Mouse (Mus musculus) urinary bladder, postnatal 36 days (tissue): ENCODE measurements around the gene Mmp14.

Source experiments
- DNase-seq, 2 experiments: peaks; one replicate each; pipeline ENCODE4 v3.0.0; 2022; ENCODE audit warnings: low spot score in 2 of 2, mixed read lengths in 1 of 2

Gene Mmp14

GRCm38 (mm10) chr14:54433941-54434531 is 2.6 kb downstream of the Mmp14 start:
- DNase-seq = peak; percentile 61 to 69

DNA sequence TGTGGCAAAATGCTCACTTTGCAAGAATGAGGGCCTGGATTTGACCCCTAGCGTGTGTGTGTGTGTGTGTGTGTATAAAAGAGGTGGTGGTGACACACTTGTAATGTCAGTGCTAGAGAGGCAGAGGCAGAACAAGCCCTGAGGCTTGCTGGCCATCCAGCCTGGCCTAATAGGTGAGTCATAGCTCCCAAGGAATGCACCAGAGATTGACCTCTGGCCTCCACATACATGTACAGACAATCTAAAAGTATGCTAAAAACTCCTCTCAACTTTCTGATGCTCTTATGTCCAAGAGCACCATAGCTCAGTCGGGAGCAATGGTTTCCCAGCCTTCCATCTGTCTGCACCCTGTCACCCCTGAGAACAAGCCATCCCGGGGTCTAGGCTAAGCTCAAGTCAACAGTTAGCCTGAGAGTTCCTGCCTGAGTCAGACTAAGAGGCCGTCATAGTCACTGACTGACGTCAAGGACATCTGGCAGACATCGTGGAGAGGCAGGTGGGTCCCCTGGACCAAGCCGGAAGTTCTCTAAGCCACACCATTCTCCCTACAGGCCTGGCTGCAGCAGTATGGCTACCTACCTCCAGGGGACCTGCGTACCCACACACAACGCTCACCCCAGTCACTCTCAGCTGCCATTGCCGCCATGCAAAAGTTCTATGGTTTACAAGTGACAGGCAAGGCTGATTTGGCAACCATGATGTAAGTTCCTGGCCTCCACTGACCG is 3.9 kb downstream of the Mmp14 start:
- DNase-seq = no peak

DNA sequence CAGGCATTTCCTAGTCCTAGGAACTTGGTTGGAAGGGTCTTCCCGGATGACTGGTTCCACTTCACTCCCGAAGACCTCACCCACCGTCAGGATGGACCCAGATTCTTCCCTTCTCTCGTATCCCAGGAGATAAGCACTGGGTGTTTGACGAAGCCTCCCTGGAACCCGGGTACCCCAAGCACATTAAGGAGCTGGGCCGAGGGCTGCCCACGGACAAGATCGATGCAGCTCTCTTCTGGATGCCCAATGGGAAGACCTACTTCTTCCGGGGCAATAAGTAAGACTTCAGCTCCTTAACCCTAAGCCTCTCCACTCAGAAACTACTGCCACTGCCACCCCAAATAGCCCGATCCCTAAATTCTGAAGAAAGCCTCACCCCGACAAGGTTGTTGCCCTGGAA is 7.7 kb downstream of the Mmp14 start:
- DNase-seq = no peak

DNA sequence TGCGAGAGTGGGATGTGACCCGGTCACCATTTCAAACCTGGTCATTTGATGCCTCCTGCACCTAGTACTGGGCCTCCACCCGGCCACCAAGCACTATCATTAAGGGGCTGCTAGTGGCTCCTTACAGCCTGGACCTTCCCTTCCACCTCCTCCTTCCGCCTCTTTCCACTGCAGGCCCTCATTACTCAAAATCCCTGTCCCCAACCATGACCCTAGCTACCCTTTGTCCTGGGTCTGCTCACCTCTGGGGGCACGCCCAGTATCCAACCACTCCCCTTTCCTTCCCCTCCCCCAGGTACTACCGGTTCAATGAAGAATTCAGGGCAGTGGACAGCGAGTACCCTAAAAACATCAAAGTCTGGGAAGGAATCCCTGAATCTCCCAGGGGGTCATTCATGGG is 8.2 kb downstream of the Mmp14 start:
- DNase-seq = no peak

- no peak for DNase-seq
Observed at GRCm38 (mm10) chr14:54440538-54440937, 9.1 kb downstream of the Mmp14 start.

DNA sequence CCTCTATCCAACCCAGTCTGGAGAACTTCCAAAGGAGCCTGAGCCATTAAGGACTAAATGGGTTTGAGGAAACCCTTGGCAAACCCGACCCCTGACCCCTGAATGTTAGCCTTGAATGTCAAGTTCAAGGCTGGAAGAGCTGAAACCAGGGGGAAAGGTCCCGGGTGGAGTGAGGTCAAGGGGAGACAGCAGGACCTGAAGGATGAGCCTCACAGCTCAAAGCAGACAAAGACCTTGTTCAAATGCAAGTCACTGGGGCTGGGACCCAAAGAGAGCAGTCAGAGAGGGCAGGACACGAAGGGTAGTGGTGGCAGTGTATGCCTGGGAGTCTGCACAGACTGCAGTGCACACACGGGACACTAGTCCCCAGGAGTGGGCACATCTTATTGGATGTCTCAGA is 10.0 kb downstream of the Mmp14 start:
- no peak for DNase-seq

DNA sequence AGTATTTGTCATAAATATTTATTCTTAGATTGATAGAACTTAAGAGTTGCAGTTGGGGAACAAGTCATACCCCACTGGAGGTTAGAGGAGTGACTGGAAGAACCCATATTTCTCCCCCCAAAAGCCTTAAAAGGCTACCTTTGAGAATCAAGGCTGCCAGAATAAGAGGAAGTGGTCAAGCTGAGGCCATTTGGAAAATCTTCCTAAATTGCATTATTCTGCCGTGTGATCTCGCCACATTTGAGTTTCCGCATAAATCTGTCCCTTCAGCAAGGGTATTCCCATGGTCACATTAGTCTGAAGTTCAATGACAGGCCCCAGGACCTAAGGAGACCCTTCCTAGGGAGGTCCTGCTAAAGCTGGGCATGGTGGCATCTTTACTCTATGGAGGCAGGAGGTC is 11.1 kb downstream of the Mmp14 start:
- DNase-seq = no peak

- peak; percentile 33 to 69 for DNase-seq
Observed at GRCm38 (mm10) chr14:54443196-54443595, 11.8 kb downstream of the Mmp14 start.

- peak; percentile 61 to 78 for DNase-seq
Observed at GRCm38 (mm10) chr14:54443712-54444618, 12.6 kb downstream of the Mmp14 start.

DNA sequence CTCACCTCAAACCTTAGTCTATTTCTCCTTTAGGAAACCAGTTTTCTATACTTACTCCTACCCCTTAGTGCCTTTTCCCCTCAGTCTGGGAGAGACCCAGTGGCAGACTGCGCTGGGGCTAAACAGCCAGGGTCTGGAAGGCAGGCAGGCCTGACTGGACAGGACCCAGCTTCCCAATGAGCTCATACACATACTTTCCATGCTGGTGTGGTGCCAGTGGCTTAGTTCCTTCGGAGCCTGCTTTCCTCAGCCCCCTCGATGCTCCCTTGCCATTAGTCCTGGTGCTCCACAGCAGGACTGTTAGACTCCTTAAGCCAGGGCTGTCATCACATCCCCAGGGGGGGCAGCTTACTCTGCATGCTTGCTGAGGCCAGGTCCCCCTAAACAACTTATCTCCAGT is 14.1 kb downstream of the Mmp14 start:
- peak in 1 of 2 experiments; percentile 19 for DNase-seq

- DNase-seq = no peak
Observed at GRCm38 (mm10) chr14:54453566-54453965, 22.2 kb downstream of the Mmp14 start.

DNA sequence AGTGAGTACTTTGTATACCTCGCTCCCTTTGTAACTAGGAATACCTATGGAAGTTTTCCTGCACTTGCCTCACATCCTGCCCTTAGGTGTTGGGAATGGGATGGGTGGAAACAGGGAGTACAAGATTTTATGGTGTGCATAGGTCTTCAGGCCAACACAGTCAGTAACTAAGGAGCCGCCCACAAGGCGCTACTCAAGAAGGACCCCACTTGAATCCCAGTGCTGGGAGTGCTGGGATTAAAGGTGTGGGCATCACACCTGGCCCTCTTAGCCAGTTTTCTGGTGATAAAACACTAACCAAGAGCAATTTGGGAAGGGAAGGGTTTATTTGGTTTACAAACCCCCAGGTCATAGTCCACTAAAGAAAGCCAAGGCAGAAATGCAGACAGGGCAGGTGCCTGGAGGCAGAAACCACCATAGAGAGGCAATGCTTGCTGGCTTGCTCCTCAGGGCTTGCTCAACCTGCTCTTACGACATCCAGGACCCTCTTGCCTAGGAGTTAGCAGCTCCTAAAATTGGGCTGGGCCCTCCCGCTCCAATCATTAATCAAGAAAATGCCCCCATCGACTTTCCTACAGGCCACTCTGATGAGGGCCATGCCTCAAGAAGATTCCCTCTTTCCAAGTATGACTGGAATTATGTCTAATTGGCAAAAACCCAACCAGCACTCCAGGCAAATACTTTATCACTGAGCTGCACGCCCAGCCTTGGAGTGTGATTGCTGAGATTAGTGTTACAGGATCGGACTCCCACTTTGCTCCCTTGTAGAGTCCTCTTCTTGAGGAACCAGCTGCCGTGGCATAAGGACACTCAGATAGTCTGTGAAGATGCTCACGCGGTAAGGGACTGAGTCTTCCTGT is 23.5 kb downstream of the Mmp14 start:
- no peak for DNase-seq

- DNase-seq = no peak
Observed at GRCm38 (mm10) chr14:54457907-54458569, 26.6 kb downstream of the Mmp14 start.

- no peak for DNase-seq
Observed at GRCm38 (mm10) chr14:54462146-54462545, 30.7 kb downstream of the Mmp14 start.

GRCm38 (mm10) chr14:54463108-54463958 is 31.9 kb downstream of the Mmp14 start:
- no peak for DNase-seq

DNA sequence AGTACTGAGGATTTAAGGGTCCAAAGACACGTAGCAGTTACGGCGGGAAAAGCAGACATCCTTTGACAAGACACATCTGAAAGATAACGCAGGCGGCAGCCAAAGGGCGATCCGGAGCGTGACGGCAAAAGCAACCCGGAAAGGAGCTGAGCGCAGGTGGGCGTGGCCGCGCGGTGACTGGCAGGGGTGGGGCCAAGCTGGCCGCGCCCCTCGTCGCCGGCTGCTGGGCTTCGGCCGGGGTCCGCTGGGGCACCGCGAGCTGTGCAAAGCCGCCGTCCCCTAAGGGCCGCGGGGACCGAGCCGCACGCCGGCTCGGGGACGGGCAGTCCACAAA is 32.5 kb downstream of the Mmp14 start, which contains the start of gene Lrp10:
Lrp10 (plus strand) TSS at position 179 of the 334 bp plus-strand sequence.
- peak; percentile 87 to 88 for DNase-seq

- peak; percentile 70 to 78 for DNase-seq
Observed at GRCm38 (mm10) chr14:54464293-54465005, 33.0 kb downstream of the Mmp14 start.

DNA sequence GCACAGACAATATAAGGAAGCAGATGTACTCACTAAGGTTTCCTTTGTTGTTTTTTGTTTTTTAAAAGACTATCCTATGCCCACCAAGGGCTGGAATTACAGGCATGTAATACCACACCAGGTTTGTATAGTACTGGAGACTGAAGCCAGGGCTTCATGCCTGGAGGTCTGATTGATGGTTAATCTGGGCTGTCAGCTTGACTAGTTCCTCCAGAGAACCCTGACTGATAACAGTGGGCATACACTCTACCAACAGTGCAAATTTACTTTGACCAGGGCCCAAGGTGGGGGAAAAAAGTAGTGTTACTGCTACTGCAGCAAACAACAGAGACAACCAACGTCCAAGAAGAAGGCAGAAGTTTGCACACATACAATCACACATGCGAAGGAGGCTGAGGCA is 40.1 kb downstream of the Mmp14 start:
- no peak for DNase-seq

GRCm38 (mm10) chr14:54472671-54473070 is 41.3 kb downstream of the Mmp14 start:
- no peak for DNase-seq
